Mouse (Mus musculus): ENCODE data around the gene Ccdc187.

DNA sequence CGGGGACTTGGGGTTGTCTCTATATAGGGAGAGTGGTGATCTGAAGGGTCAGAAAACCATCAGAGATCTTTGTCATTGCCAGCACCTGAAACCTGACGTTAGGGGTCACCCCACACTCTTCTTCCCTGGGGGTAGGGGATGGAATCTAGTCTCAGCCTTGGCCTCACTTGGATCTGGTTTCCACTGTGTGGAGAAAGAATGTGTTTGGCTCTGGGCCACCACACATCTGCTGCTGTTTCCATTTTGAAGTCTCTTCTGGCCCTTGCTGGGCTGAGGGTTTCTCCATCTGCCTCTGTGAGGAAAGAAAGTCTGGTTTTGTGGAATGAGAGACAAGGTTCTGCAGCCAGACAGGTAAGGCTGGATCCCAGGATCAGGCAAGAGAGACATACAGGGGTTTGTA is 29.3 kb downstream of the Ccdc187 start:
- TF ChIP-seq CTCF (IDR thresholded peaks at IDR 0.05; ENCODE audit: low read depth, low read length): no peak
- no peak for TF ChIP-seq POLR2A (IDR thresholded peaks at IDR 0.05; ENCODE audit: extremely low read depth, insufficient read depth, low read length)
